In the genomic region with DNA sequence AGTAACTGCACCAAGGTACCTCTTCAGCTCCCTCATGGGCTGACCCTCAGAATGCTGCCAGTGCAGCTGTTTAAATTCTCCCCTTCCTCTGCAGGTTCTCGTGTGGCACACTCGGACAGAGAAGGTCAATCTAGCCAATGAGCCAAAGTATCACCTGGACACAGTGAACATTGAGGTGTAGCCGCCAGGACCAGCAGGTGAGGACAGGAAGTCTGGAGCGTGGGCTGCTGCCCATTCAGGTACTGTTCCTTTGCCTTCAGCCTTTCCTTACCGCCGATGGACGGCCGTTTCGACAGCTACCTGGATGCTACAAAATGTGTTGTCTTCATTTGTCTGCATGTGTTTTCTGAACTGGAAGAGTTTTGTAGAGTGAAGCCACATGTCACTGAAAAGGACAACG, we compare ENCODE assay signal across 22 mouse cellular contexts.
DNase-seq lines count a peak whose midpoint lies in the region; ATAC-seq and TF ChIP-seq lines count a peak whose summit lies in the region.
"Had no signal": no experiment of that assay in that cellular context is flagged by ENCODE, and none has a peak within 500 bp of the region (broad histone marks: within the 10 kb centered on the region; RNA-seq: fewer than 3 reads in every experiment).

No protein-coding gene starts in this region.

- ATAC-seq in midbrain, embryonic 13.5 days, result no peak
- ATAC-seq: forebrain, embryonic 16.5 days; intestine, embryonic 15.5 days; Patski had no signal

- H3K4me1 ChIP-seq in cerebellum, adult 2 months (ENCODE audit: control insufficient read depth, insufficient read depth, low read length), result peaks cover 37% of the 10 kb centered on the region
- H3K4me1 ChIP-seq in midbrain, embryonic 13.5 days (replicated peaks), result 0 out of 2 replicates have a peak, but pooled peaks cover 2% of the 10 kb centered on the region
- H3K4me1 ChIP-seq: embryonic facial prominence, embryonic 12.5 days; forebrain, embryonic 12.5 days; heart, embryonic 15.5 days; intestine, embryonic 15.5 days had no signal

- no peak overlapping the region for H3K9ac ChIP-seq in midbrain, embryonic 13.5 days (replicated peaks)
- H3K9ac ChIP-seq: embryonic facial prominence, embryonic 12.5 days; forebrain, embryonic 12.5 days; heart, embryonic 15.5 days; hindbrain, embryonic 13.5 days; intestine, embryonic 15.5 days had no signal

- TF ChIP-seq POLR2A in cerebellum, adult 2 months (IDR thresholded peaks at IDR 0.05; ENCODE audit: borderline replicate concordance, insufficient read depth, low read length), result no peak

- H3K4me3 ChIP-seq in layer of hippocampus, adult 2 months, result no peak overlapping the region
- no peak overlapping the region for H3K4me3 ChIP-seq in cerebellum, adult 2 months (replicated peaks; ENCODE audit: insufficient read depth, low read depth, low read length)
- no peak overlapping the region for H3K4me3 ChIP-seq in midbrain, embryonic 13.5 days (replicated peaks)
- H3K4me3 ChIP-seq: embryonic facial prominence, embryonic 12.5 days; forebrain, embryonic 12.5 days; heart, adult 2 months; heart, embryonic 15.5 days; hindbrain, embryonic 13.5 days; intestine, embryonic 15.5 days had no signal

- no peaks in the 10 kb centered on the region for H3K9me3 ChIP-seq in midbrain, embryonic 13.5 days
- H3K9me3 ChIP-seq: embryonic facial prominence, embryonic 12.5 days; forebrain, embryonic 12.5 days; heart, embryonic 15.5 days; hindbrain, embryonic 13.5 days; intestine, embryonic 15.5 days had no signal

- peaks cover 49% of the 10 kb centered on the region for H3K36me3 ChIP-seq in midbrain, embryonic 13.5 days

- no peaks in the 10 kb centered on the region for H3K27me3 ChIP-seq in cerebellum, adult 2 months (ENCODE audit: control insufficient read depth, insufficient read depth, low read length)
- no peaks in the 10 kb centered on the region for H3K27me3 ChIP-seq in midbrain, embryonic 13.5 days
- H3K27me3 ChIP-seq: CH12.LX; embryonic facial prominence, embryonic 12.5 days; forebrain, embryonic 12.5 days; heart, embryonic 15.5 days; hindbrain, embryonic 13.5 days; intestine, embryonic 15.5 days; Patski had no signal

- peak overlapping the region; percentile 65 for H3K27ac ChIP-seq in layer of hippocampus, adult 2 months
- H3K27ac ChIP-seq in cerebellum, adult 2 months (ENCODE audit: insufficient read depth, low read length), result peak overlapping the region; percentile 96
- no peak overlapping the region for H3K27ac ChIP-seq in midbrain, embryonic 13.5 days
- H3K27ac ChIP-seq: embryonic facial prominence, embryonic 12.5 days; forebrain, embryonic 12.5 days; heart, adult 2 months; heart, embryonic 15.5 days; hindbrain, embryonic 13.5 days; intestine, embryonic 15.5 days had no signal

- DNase-seq in layer of hippocampus, adult 2 months (ENCODE audit: low spot score in 2 of 2), result no peak
- no peak for DNase-seq in layer of hippocampus, postnatal 36 days
- DNase-seq in cerebellum, adult 2 months, result peak; percentile 63 to 66
- DNase-seq in cerebellum, postnatal 10 days, result peak; percentile 53 to 54
- DNase-seq in adipocyte (ENCODE audit: low spot score), result no peak
- DNase-seq in kidney, adult 18-20 months, result no peak
- DNase-seq: adrenal gland, adult 8-10 months; adrenal gland, postnatal 36 days; gastrocnemius, postnatal 14 days; heart, adult 2 months; heart, postnatal 14 days; kidney, adult 2 months had no signal

- no peak overlapping the region for H3K4me2 ChIP-seq in midbrain, embryonic 13.5 days (replicated peaks)
- H3K4me2 ChIP-seq: embryonic facial prominence, embryonic 12.5 days; forebrain, embryonic 12.5 days; heart, embryonic 11.5 days; heart, embryonic 15.5 days; hindbrain, embryonic 13.5 days; intestine, embryonic 15.5 days had no signal

- 11% methylated on average over 10 of the region's 10 CpGs for WGBS in cerebellum, adult 2 months
- WGBS in midbrain, embryonic 13.5 days, result 95% methylated on average over 10 of the region's 10 CpGs

- TF ChIP-seq CTCF in layer of hippocampus, adult 2 months (conservative IDR thresholded peaks at IDR 0.05), result no peak
- no peak for TF ChIP-seq CTCF in cerebellum, adult 2 months (IDR thresholded peaks at IDR 0.05; ENCODE audit: borderline replicate concordance, insufficient read depth, low read depth, low read length)

Comparison
In these comparisons a context has a peak if more than half of its experiments do, and no peak if none do; other contexts are left out.
1. DNase-seq: peak in cerebellum, adult 2 months (2 of 2) and cerebellum, postnatal 10 days (2 of 2); none in layer of hippocampus, adult 2 months (0 of 2), layer of hippocampus, postnatal 36 days (0 of 2), adipocyte (single experiment) and kidney, adult 18-20 months (single experiment).